ENCODE assay signal across 9 mouse cellular contexts in the genomic region with DNA sequence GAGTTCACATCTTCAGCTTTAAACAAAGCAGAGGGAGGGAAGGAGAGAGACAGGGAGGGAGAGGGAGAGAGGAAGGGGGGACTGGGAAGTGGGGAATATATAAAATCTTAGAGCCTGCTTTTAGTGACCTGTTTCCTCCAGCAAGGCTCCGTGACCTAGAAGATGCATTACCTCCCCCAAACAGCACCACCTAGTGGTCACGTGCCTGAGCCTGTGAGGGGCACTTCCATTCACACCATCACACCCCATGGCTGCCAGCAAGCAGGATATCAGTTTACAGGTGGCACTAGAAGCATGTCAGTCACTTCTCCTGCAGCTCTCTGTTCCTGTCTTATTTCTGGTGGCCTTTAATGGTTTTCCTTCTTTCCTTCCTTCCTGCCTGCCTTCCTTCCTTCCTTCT.
DNase-seq lines count a peak whose midpoint lies in the region; ATAC-seq and TF ChIP-seq lines count a peak whose summit lies in the region.
"Had no signal": no experiment of that assay in that cellular context is flagged by ENCODE, and none has a peak within 500 bp of the region (broad histone marks: within the 10 kb centered on the region; RNA-seq: fewer than 3 reads in every experiment).

No protein-coding gene starts in this region.

- H3K4me1 ChIP-seq in heart, postnatal 0 days (ENCODE audit: control insufficient read depth, insufficient read depth) = peaks cover 7% of the 10 kb centered on the region

- H3K36me3 ChIP-seq in heart, postnatal 0 days (replicated peaks; ENCODE audit: control insufficient read depth, insufficient read depth, low read length) = 0 out of 2 replicates have a peak, but pooled peaks cover 8% of the 10 kb centered on the region

- H3K27me3 ChIP-seq in heart, postnatal 0 days (ENCODE audit: control insufficient read depth, insufficient read depth, low read length) = no peaks in the 10 kb centered on the region

- TF ChIP-seq CTCF in heart, postnatal 0 days (IDR thresholded peaks at IDR 0.05; ENCODE audit: low read depth) = peak; percentile 28

- no peak for TF ChIP-seq EP300 in heart, postnatal 0 days (IDR thresholded peaks at IDR 0.05; ENCODE audit: low read depth)

- H3K4me3 ChIP-seq in heart, postnatal 0 days (ENCODE audit: low read depth, low read length) = no peak overlapping the region

- no peak overlapping the region for H3K4me2 ChIP-seq in heart, postnatal 0 days (ENCODE audit: low read depth, low read length)

- no peak overlapping the region for H3K9ac ChIP-seq in heart, postnatal 0 days (replicated peaks; ENCODE audit: low read depth, low read length)

- intact Hi-C loops in heart, postnatal 25 days (cut with DNase I) = loop anchor here (5.0 kb wide), 1 partner anchor 36 kb away; no protein-coding TSS in a partner anchor
- intact Hi-C loops in left cerebral cortex, postnatal 10 days (cut with DNase I) = loop anchor here (5.0 kb wide), 1 partner anchor 36 kb away; no protein-coding TSS in a partner anchor

- no peak for ATAC-seq in heart, postnatal 0 days (ENCODE audit: insufficient read depth, low read depth)
- peak; percentile 66; the same call in 1 of the 2 replicates for ATAC-seq in neutrophil, adult 5-6 weeks (ENCODE audit: extremely low read depth, insufficient number of reproducible peaks, low FRiP score, poor library complexity, severe bottlenecking)

- H3K27ac ChIP-seq in heart, postnatal 0 days (ENCODE audit: low read depth) = no peak overlapping the region

- 71% methylated on average over 2 of the region's 2 CpGs for WGBS in heart, postnatal 0 days

- no peak for DNase-seq in heart, postnatal 0 days (ENCODE audit: low spot score)
- no peak for DNase-seq in heart, postnatal 25 days (ENCODE audit: low spot score)
- DNase-seq in CD4-positive, CD25-positive, alpha-beta regulatory T cell, adult 2 months (ENCODE audit: low read depth, low spot score) = peak; percentile 82
- peak; percentile 30 for DNase-seq in c-Kit-positive CD71-negative TER-119-negative erythroid progenitor cells, embryonic 14.5 days (ENCODE audit: low read depth)
- DNase-seq in gastrocnemius, postnatal 10 days = no peak
- no peak for DNase-seq in left cerebral cortex, postnatal 10 days (ENCODE audit: extremely low spot score in 1 of 2, low spot score in 2 of 2)
- no peak for DNase-seq in cerebellum, adult 11 months
- DNase-seq: adrenal gland, adult 8-10 months had no signal

- H3K9me3 ChIP-seq in heart, postnatal 0 days (replicated peaks; ENCODE audit: control insufficient read depth, low read length) = peaks cover 5% of the 10 kb centered on the region; the same call in 1 of the 2 replicates

Comparison
In these comparisons a context has a peak if more than half of its experiments do, and no peak if none do; other contexts are left out.
1. DNase-seq: peak in CD4-positive, CD25-positive, alpha-beta regulatory T cell, adult 2 months (single experiment) and c-Kit-positive CD71-negative TER-119-negative erythroid progenitor cells, embryonic 14.5 days (single experiment); none in heart, postnatal 0 days (single experiment), heart, postnatal 25 days (single experiment), gastrocnemius, postnatal 10 days (single experiment), left cerebral cortex, postnatal 10 days (0 of 2) and cerebellum, adult 11 months (single experiment).